Mouse (Mus musculus) testis, adult 2 months (tissue): Measurements from ENCODE around the gene Gm28308.

Experiments
- CTCF ChIP-seq: fragments of 200-500 bp; IDR thresholded peaks from 2 replicates; pipeline ENCODE4 v1.5.1; 2012; ENCODE audit warnings: low read depth, mild to moderate bottlenecking, inconsistent platforms, low read length, moderate library complexity; ENCODE audit not compliant: control insufficient read depth, insufficient read depth, insufficient replicate concordance
- POLR2A ChIP-seq: fragments of 200-500 bp; IDR thresholded peaks from 2 replicates; pipeline ENCODE4 v1.6.1; 2012; ENCODE audit warnings: low read depth, mild to moderate bottlenecking, inconsistent platforms, low read length, moderate library complexity; ENCODE audit not compliant: control insufficient read depth

DNA sequence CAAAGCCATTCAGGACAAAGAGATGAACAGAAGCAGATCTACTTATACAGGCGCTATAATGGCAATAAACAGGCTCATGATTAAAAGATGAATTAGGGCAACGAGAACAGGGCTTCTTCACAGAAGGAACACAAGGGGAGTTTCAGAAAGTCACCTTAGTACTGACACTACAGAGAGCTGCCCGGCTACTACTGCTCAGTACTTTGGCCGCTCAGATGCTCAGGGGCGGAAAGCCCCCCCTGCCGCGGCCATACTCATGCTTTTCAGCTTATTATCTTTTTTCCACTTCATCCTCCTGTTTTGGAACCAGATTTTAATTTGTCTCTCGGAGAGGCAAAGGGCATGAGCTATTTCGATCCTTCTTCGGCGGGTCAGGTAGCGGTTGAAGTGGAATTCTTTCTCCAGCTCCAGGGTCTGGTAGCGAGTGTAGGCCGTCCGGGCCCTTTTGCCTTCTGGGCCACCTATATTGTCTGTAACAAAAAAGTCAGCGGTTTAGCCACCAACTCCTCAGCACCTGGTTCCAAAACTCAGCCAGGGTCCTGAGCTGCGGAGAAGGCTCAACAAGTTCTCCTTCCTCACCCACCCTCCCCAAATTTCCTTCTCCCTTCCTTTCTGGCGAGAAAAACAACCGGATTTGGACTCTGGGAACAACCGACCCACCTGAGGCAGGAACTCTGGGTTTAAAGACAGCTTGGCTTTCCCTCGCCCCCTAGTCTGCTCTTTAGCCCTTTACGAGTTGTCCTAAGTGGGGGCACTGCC lies 10.6 kb downstream of the Gm28308 start:
- TF ChIP-seq POLR2A, result no peak
- TF ChIP-seq CTCF, result no peak
